Mouse (Mus musculus) urinary bladder, postnatal 10 days (tissue): ENCODE measurements around the gene Gars.

Experiments
- DNase-seq: peaks from one replicate; pipeline ENCODE4 v3.0.0; 2022; ENCODE audit warnings: low spot score

Gene Gars

DNA sequence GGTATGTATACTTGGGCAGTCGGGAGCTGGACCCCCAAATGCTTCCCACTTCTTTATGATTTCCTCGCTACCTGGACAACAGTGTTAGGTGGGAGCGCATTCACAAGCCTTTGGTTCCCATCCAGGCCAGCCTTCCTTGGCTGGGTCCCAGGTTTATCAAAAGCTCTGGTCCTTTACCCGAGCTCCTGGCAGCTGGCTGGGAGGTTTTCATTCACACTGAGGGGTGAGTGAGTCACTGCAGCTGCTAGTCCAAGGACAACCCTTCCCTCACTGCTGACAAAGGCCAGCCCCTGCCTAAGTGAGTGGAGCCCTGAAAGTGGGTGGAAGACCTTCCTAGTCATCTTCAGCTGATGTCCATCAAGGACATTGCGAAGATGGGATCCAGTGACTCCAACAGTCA lies 60.2 kb downstream of the Gars start:
- DNase-seq = no peak

DNA sequence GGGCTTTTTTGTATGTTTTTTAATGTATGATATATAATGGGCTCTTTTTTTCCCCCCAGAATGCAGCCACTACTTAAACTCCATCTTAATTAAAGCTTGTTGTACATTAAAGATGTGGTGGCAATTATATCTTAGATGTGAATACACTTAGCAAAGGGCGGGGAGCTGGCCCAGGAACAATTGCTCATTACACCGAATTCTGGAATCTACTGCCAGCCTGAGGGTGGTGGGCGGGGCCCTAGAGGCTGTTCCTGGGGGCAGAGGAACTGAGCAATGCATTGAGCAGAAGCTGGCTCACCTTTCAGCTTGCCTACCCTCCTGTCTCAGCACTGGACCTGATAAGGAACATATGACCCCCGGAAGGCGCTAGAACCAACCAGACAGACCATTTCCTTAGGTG lies 60.8 kb downstream of the Gars start:
- no peak for DNase-seq

DNA sequence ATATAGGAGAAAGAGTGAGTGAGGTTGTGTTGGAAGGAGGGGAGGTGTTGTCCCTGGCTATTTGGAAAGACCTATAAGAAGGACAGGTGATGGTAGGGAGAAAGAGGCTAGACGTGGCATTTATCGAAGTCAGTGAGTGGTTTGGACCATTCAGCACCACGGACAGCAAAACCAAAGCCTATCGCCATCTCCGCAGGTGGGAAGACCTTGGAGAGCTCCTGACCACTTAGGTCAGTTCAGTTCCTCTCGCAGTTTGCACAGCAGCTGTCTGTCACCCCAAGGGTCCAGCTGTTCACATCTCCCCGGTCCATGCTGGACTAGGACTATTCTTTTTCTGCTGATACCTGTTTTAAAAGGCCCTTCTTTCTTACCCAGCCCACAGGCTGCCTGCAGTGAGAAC lies 70.6 kb downstream of the Gars start:
- no peak for DNase-seq

DNA sequence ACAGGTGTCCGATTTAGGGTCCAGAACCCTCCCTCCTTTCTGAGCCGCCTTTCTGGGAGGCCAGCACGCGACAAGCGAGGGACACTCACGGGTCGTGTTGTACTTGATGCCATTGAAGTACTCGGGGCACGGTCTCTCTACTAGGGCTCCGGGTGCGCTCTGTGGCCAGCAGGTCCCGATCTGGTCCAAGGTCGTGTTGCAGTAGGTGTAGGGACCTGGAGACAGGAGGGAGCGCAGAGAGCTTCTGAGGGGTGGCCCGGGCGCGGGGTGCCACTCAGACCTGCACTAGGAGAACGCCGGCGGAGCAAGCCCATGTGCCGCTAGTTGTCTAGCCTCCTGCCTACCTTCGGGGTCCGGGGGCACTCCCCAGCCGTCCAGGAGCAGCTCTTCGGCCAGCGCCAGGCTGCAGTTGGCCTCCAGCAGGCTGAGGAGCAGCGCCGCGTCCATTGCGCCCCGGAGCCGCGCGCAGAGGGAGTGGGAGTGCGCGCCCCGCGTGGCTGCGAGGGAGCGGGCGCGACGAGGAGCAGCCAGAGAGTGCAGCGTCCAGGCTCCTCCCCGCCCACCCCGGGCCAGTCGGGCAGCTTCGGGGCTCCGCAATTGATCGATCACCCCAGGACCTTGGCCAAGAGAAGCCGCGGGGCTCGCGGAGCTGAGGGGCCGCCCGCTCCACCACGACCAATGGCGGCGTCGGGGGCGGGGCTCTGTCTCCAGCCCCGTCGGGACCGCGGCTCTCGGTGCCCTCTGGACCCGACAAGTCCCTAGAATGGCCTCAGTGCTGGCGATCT lies 79.7 kb downstream of the Gars start:
- no peak for DNase-seq

DNA sequence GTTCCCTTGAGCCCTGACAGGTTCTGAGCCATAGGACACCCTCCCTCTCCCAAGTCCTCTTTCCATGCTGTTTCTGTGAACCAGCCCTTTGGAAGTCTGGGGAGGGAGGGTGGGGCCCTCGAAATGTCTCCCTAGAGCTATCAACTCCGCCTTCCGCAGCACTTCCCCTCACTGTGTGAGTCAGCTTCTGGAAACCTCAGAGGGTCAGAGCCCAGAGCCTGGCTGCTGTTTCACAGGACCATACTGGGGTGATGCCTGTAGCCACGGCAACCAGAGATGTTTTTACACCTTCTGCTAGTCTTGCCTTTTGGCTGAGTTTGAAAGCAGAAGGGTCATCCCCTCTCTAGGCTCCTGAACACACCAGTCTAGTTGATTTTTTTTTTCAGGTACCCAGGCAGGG lies 85.2 kb downstream of the Gars start:
- DNase-seq = no peak

DNA sequence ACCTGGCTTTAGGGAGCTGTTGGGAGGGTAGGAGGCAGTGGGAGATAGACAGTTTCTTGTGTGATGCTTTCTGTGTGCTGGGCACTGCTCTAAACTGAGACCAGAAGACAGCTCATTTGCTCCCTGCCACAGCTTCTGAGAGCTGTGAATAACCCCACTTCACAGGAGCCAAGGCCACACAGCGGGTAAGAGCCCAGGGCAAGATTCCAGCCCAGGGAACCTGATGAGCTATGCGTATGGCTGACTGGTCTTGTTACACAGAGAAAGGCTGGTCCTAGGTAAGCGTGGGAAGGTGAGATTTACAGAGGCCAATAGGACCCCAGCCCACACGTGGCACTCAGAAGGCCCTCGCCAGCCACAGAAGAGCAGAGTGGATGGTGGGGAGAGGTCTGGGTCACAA lies 88.8 kb downstream of the Gars start:
- no peak for DNase-seq

DNA sequence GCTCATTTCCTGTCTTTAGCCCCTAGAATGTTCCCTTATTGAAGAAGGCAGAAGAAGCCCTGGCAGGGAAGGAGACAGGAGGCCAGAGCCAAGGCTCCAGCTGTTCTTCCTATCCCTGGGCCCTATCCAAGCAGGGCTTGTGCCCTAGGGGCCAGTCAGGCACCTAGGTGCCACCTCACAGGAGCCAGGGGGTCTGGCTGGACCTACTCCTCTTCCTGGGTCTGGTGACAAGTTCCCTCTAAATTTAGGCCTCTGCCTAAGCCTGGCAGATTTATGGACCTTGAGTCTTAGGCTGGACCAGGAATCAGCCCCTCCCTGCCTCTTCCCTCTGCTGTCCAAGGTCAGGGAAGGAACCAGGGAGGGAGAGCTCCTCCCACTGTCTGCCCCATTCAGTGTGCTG lies 90.6 kb downstream of the Gars start:
- no peak for DNase-seq
